Mouse (Mus musculus) thymus, postnatal 0 days (tissue): Measurements from ENCODE around the gene Sod1. TPM values are rescaled to one million over a fixed set of nuclear protein-coding genes. Genes with fewer than 3 reads are reported as not detected.
A peak's percentile ranks its signal among the peaks of the same experiment; 100 is the strongest.

Source experiments
- DNase-seq: peaks from one replicate; pipeline ENCODE4 v3.0.0-alpha.2; 2015; ENCODE audit warnings: low spot score
- polyA plus RNA-seq: library from polyadenylated mRNA; unstranded; fragments of >200 nt; fragmentation: Nextera tagmentation; extraction: Ambion mirVana; gene quantifications from 2 replicates; pipeline ENCODE4 v1.2.1, GENCODE M21; 2015

Sod1 gene
- 1,237 and 1,253 TPM in 2 replicates for polyA plus RNA-seq

- peak; percentile 97 for DNase-seq
Observed at GRCm38 (mm10) chr16:90220026-90220891, at the start of gene Sod1. Sod1 (plus strand) TSS chr16:90220754.

GRCm38 (mm10) chr16:90171416-90171815 lies 49.1 kb upstream of the Sod1 start:
- DNase-seq = no peak

- DNase-seq = no peak
Observed at GRCm38 (mm10) chr16:90176472-90176871, 44.1 kb upstream of the Sod1 start.

- no peak for DNase-seq
Observed at GRCm38 (mm10) chr16:90177425-90177824, 43.1 kb upstream of the Sod1 start.

- DNase-seq = no peak
Observed at GRCm38 (mm10) chr16:90178404-90178803, 42.1 kb upstream of the Sod1 start.

- DNase-seq = no peak
Observed at GRCm38 (mm10) chr16:90179892-90180291, 40.7 kb upstream of the Sod1 start.

GRCm38 (mm10) chr16:90180975-90181374 lies 39.6 kb upstream of the Sod1 start:
- no peak for DNase-seq

GRCm38 (mm10) chr16:90181673-90182072 lies 38.9 kb upstream of the Sod1 start:
- no peak for DNase-seq

- no peak for DNase-seq
Observed at GRCm38 (mm10) chr16:90184135-90184534, 36.4 kb upstream of the Sod1 start.

- peak; percentile 80 for DNase-seq
Observed at GRCm38 (mm10) chr16:90185928-90186588, 34.5 kb upstream of the Sod1 start.

GRCm38 (mm10) chr16:90187453-90187852 lies 33.1 kb upstream of the Sod1 start:
- no peak for DNase-seq

- no peak for DNase-seq
Observed at GRCm38 (mm10) chr16:90191289-90191688, 29.3 kb upstream of the Sod1 start.

GRCm38 (mm10) chr16:90193719-90194118 lies 26.8 kb upstream of the Sod1 start:
- no peak for DNase-seq

GRCm38 (mm10) chr16:90196688-90197240 lies 23.8 kb upstream of the Sod1 start:
- DNase-seq = no peak

- peak; percentile 89 for DNase-seq
Observed at GRCm38 (mm10) chr16:90197337-90197973, 23.1 kb upstream of the Sod1 start.

- DNase-seq = no peak
Observed at GRCm38 (mm10) chr16:90198626-90199025, 21.9 kb upstream of the Sod1 start.

GRCm38 (mm10) chr16:90199174-90199573 lies 21.4 kb upstream of the Sod1 start:
- DNase-seq = no peak

GRCm38 (mm10) chr16:90202140-90202539 lies 18.4 kb upstream of the Sod1 start:
- no peak for DNase-seq

- DNase-seq = no peak
Observed at GRCm38 (mm10) chr16:90203226-90203962, 17.2 kb upstream of the Sod1 start.

GRCm38 (mm10) chr16:90204868-90205267 lies 15.7 kb upstream of the Sod1 start:
- DNase-seq = no peak

GRCm38 (mm10) chr16:90208996-90209395 lies 11.6 kb upstream of the Sod1 start:
- DNase-seq = no peak
